17 mouse cellular contexts compared by ENCODE assay signal in the genomic region with DNA sequence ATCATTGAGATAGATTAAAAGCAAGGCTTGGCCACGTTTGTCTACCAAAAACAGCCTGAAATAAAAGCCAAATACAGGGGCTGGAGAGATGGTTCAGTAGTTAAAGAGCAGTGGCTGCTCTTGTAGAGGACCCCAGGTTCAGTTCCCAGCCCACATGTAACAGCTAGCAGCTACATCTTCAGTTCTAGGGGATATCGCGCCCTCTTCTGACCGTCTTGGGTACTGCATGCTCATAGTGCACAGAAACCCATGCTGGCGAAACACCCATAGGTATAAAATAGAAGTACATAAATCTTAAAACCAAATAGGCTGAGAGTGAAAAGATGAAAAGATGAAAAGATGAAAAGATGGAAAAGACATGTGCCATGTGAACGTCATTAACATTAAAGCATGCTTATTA. TPM values are rescaled to one million over a fixed set of nuclear protein-coding genes. Genes with fewer than 3 reads are reported as not detected.
DNase-seq lines count a peak whose midpoint lies in the region; TF ChIP-seq lines count a peak whose summit lies in the region.
"Had no signal": no experiment of that assay in that cellular context is flagged by ENCODE, and none has a peak within 500 bp of the region (broad histone marks: within the 10 kb centered on the region; RNA-seq: fewer than 3 reads in every experiment).

No protein-coding gene starts in this region.

- DNase-seq in layer of hippocampus, adult 2 months (ENCODE audit: low spot score in 2 of 2), result no peak
- no peak for DNase-seq in layer of hippocampus, adult 9-11 months
- peak; percentile 19 for DNase-seq in 416B (ENCODE audit: low read depth)
- DNase-seq in c-Kit-positive CD71-positive TER-119-positive erythroid progenitor cells, embryonic 14.5 days (ENCODE audit: low spot score), result peak; percentile 13
- no peak for DNase-seq in adrenal gland, postnatal 14 days
- DNase-seq in embryo, embryonic 10.5 days (ENCODE audit: low spot score), result no peak
- DNase-seq: cerebellum, adult 9-11 months; gastrocnemius, postnatal 14 days; kidney, postnatal 36 days; right cerebral cortex, adult 18-20 months had no signal

- TF ChIP-seq CTCF in layer of hippocampus, adult 2 months (conservative IDR thresholded peaks at IDR 0.05), result peak; percentile 62
- TF ChIP-seq CTCF in E14TG2a.4 (conservative IDR thresholded peaks at IDR 0.05; ENCODE audit: low read length), result peak; percentile 86

- peaks cover 21% of the 10 kb centered on the region for H3K9me3 ChIP-seq in E14TG2a.4 (ENCODE audit: low read length)
- H3K9me3 ChIP-seq: embryonic facial prominence, embryonic 13.5 days; heart, embryonic 15.5 days; midbrain, embryonic 12.5 days; neural tube, embryonic 12.5 days had no signal

- H3K27ac ChIP-seq in layer of hippocampus, adult 2 months, result no peak overlapping the region
- H3K27ac ChIP-seq: embryonic facial prominence, embryonic 13.5 days; forebrain, embryonic 12.5 days; heart, embryonic 15.5 days; liver, embryonic 15.5 days; midbrain, embryonic 12.5 days; neural tube, embryonic 12.5 days had no signal

- no peak overlapping the region for H3K4me3 ChIP-seq in layer of hippocampus, adult 2 months
- H3K4me3 ChIP-seq in E14TG2a.4 (replicated peaks; ENCODE audit: low read length), result no peak overlapping the region
- H3K4me3 ChIP-seq: embryonic facial prominence, embryonic 13.5 days; forebrain, embryonic 12.5 days; heart, embryonic 15.5 days; liver, embryonic 15.5 days; midbrain, embryonic 12.5 days; neural tube, embryonic 12.5 days had no signal

- H3K27me3 ChIP-seq in E14TG2a.4 (ENCODE audit: insufficient read depth, low read length), result no peaks in the 10 kb centered on the region
- H3K27me3 ChIP-seq: embryonic facial prominence, embryonic 13.5 days; forebrain, embryonic 12.5 days; heart, embryonic 15.5 days; liver, embryonic 15.5 days; midbrain, embryonic 12.5 days; neural tube, embryonic 12.5 days had no signal

- peaks cover 41% of the 10 kb centered on the region for H3K4me1 ChIP-seq in E14TG2a.4 (replicated peaks; ENCODE audit: low read depth, low read length)
- H3K4me1 ChIP-seq: embryonic facial prominence, embryonic 13.5 days; liver, embryonic 15.5 days; neural tube, embryonic 12.5 days had no signal

- H3K36me3 ChIP-seq in E14TG2a.4 (ENCODE audit: insufficient read depth, low read length), result peaks cover 50% of the 10 kb centered on the region
- H3K36me3 ChIP-seq: embryonic facial prominence, embryonic 13.5 days; forebrain, embryonic 12.5 days; heart, embryonic 15.5 days; liver, embryonic 15.5 days; midbrain, embryonic 12.5 days; neural tube, embryonic 12.5 days had no signal

RNA-seq across cellular contexts. Expression of a gene that starts 35.4 kb away (rescaled TPM):
- total RNA-seq in layer of hippocampus, adult 2 months (2021), result 1 to 10 TPM; 2.9 to 3.0 TPM
- total RNA-seq in adrenal gland, postnatal 14 days (2021), result 3.4 and 5.0 TPM in 2 replicates

Comparison
In these comparisons a context has a peak if more than half of its experiments do, and no peak if none do; other contexts are left out.
1. DNase-seq: peak in 416B (single experiment) and c-Kit-positive CD71-positive TER-119-positive erythroid progenitor cells, embryonic 14.5 days (single experiment); none in layer of hippocampus, adult 2 months (0 of 2), layer of hippocampus, adult 9-11 months (single experiment), adrenal gland, postnatal 14 days (single experiment) and embryo, embryonic 10.5 days (single experiment).